Mouse (Mus musculus) embryonic facial prominence, embryonic 10.5 days (tissue): ENCODE measurements at regions not wholly inside any gene's neighbourhood (a gene's known extent, or its start where the extent isn't known, plus 50 kb on each side); places are given as distances from the start of the nearest gene placed in this dataset.

Source experiments
- DNase-seq: peaks from one replicate; pipeline ENCODE4 v3.0.0-alpha.2; 2017; ENCODE audit warnings: low spot score
- H3K27ac ChIP-seq: fragments of 300-500 bp; sonication (generic); replicated peaks from 2 replicates; pipeline ENCODE4 v1.5.1; 2016; ENCODE audit warnings: mild to moderate bottlenecking
- H3K27me3 ChIP-seq: fragments of 300-500 bp; sonication (generic); replicated peaks from 2 replicates; pipeline ENCODE4 v1.6.1; 2016; ENCODE audit warnings: low read depth, mild to moderate bottlenecking; ENCODE audit not compliant: poor library complexity, severe bottlenecking
- H3K36me3 ChIP-seq: fragments of 300-500 bp; sonication (generic); replicated peaks from 2 replicates; pipeline ENCODE4 v1.6.1; 2016; ENCODE audit warnings: mild to moderate bottlenecking, moderate library complexity
- H3K4me1 ChIP-seq: fragments of 300-500 bp; sonication (generic); 2 replicates; pipeline ENCODE4 v1.6.1; 2016
- H3K4me3 ChIP-seq: fragments of 300-500 bp; sonication (generic); 2 replicates; pipeline ENCODE4 v1.5.1; 2016; ENCODE audit warnings: mild to moderate bottlenecking, moderate library complexity
- H3K9me3 ChIP-seq: fragments of 300-500 bp; sonication (generic); 2 replicates; pipeline ENCODE4 v1.6.1; 2016; ENCODE audit warnings: mild to moderate bottlenecking
- WGBS: fragments of 180-500 bp; shearing (Covaris S2); methylation state at CpG from one replicate; pipeline ENCODE4 v1.1.7; 2016; 5-methylcytosine and 5-hydroxymethylcytosine counted together

DNA sequence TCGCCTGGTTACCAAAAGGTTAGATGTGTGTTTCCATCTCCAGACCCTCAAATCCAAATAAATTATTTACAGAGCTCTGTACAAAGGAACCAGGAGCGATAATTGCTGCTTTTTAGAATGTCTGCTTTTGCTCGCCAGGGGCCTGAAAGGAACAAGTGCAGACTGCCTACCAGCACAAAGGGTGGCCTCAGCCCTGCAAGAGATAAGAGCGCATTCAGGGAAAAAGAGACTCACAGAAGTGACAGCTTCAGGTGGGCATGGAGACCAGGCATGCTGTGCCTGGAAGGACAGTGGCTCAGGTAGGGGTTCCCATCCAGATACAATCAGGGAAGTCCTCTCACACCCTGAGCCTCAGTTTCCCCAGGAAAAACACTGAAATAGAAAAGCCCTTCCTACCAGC, 114.0 kb upstream of the D7Ertd443e start:
- H3K9me3 ChIP-seq, result no peaks in the 10 kb centered on the region
- WGBS, result 42% methylated on average over 4 of the region's 4 CpGs
- H3K4me1 ChIP-seq, result peaks cover 32% of the 10 kb centered on the region
- no peak overlapping the region for H3K4me3 ChIP-seq
- H3K36me3 ChIP-seq, result no peaks in the 10 kb centered on the region
- DNase-seq, result no peak
- H3K27me3 ChIP-seq, result no peaks in the 10 kb centered on the region
- peak overlapping the region; percentile 8; the same call in 1 of the 2 replicates for H3K27ac ChIP-seq

- Histone ChIP-seq H3K36me3 (no peaks in the 10 kb centered on the region), H3K27ac (no peak overlapping the region), H3K9me3 (no peaks in the 10 kb centered on the region), H3K4me3 (no peak overlapping the region), H3K27me3 (no peaks in the 10 kb centered on the region), H3K4me1 (peaks cover 32% of the 10 kb centered on the region)
- WGBS, result 48% methylated on average over 4 of the region's 4 CpGs
- DNase-seq, result no peak
These were observed 114.7 kb upstream of the D7Ertd443e start for GRCm38 (mm10) chr7:134500210-134500609.

- Histone ChIP-seq H3K36me3 (no peaks in the 10 kb centered on the region), H3K4me1 (peaks cover 32% of the 10 kb centered on the region), H3K9me3 (no peaks in the 10 kb centered on the region), H3K27me3 (no peaks in the 10 kb centered on the region), H3K4me3 (no peak overlapping the region), H3K27ac (no peak overlapping the region)
- 25% methylated on average over 1 of the region's 1 CpGs for WGBS
- DNase-seq, result peak; percentile 18
These were observed 115.6 kb upstream of the D7Ertd443e start for GRCm38 (mm10) chr7:134501079-134501478.

DNA sequence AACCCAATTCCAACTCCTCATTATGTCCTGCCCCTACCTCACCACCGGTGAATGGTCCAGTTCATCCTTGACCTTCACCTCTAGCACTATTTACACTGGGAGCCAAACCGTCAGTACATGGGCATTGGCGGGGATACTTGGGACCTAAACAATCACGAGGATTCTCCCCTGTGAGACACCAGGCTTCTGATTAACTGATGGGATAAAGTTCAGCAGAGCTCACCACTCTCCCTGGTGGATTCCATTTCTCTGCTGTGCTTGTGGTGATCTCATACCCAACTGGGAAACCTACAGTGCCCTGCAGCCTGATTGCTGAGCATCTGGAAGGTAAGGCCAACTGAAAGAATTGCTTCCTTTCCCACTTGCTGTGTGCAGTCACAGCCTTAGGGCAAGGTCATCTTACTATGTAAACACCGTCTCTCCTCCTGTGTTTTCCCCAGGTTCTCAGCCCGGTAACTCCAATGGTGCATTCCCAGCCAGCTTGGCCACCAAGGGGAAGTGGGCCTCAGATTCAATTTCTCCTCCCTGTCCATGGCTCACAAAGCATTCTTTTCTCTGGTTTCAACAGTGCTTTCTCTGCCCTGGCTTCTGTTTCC, 125.0 kb upstream of the D7Ertd443e start:
- DNase-seq, result no peak
- WGBS, result 66% methylated on average over 6 of the region's 6 CpGs
- no peaks in the 10 kb centered on the region for H3K9me3 ChIP-seq
- no peaks in the 10 kb centered on the region for H3K27me3 ChIP-seq
- no peak overlapping the region for H3K4me3 ChIP-seq
- no peak overlapping the region for H3K27ac ChIP-seq
- no peaks in the 10 kb centered on the region for H3K36me3 ChIP-seq
- H3K4me1 ChIP-seq, result peaks cover 6% of the 10 kb centered on the region; the same call in 1 of the 2 replicates

DNA sequence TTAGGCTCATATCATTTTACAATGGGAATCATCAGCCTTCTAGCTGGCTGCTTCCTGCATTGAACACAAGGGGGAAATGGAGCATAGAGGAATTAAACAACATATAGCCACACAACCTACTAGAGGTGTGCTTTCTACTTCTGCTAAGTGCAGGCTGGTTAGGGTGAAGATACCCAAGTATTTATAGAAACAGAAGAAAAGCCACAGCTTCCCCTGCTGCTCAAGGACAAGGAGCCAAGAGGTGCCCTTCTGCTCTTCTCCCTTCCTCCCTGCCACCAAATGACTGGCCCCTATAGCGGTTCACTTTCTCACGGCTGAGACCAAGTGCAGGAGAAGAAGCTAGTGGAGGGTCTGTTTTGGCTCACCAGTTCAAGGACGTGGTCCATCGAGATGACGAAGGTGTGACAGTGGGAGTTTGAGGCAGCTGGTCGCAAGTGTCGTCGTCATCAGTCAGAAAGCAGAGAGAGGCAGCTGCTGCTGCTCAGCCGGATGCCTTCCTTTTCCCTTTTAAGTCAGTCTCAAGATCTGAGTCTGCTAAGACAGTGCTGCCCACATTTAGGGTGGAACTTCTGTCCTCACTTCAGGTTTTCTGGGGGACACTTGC, 134.0 kb upstream of the D7Ertd443e start:
- Histone ChIP-seq H3K9me3 (no peaks in the 10 kb centered on the region), H3K36me3 (no peaks in the 10 kb centered on the region), H3K4me3 (no peak overlapping the region), H3K4me1 (no peaks in the 10 kb centered on the region), H3K27me3 (no peaks in the 10 kb centered on the region), H3K27ac (no peak overlapping the region)
- DNase-seq, result no peak
- 90% methylated on average over 9 of the region's 9 CpGs for WGBS

- DNase-seq, result no peak
- H3K9me3 ChIP-seq, result no peaks in the 10 kb centered on the region
- no peak overlapping the region for H3K4me3 ChIP-seq
- H3K27ac ChIP-seq, result no peak overlapping the region
- no peaks in the 10 kb centered on the region for H3K27me3 ChIP-seq
- 85% methylated on average over 8 of the region's 8 CpGs for WGBS
- H3K4me1 ChIP-seq, result no peaks in the 10 kb centered on the region
- no peaks in the 10 kb centered on the region for H3K36me3 ChIP-seq
These were observed 138.4 kb upstream of the D7Ertd443e start for GRCm38 (mm10) chr7:134523897-134524296.

DNA sequence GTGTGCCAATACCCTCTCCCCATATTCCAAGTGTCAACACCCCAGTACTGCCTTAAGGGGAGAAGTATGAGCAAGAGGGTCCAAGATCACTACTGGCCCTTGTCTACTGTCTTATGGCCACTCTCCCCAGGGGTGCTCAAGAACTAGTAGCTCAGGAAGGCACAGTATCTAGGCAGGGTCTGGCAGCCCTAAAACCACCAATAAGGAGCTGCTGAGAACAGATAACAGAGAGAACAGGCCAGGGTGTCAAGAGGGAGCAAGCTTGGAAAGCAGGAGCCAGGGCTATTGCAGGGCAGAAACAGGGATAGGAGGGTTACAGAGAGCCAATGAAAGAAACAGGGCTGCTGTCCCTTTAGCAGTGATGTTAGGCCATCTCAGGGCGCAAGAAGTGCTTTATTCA, 139.6 kb upstream of the D7Ertd443e start:
- 84% methylated on average over 1 of the region's 1 CpGs for WGBS
- H3K4me3 ChIP-seq, result no peak overlapping the region
- no peak overlapping the region for H3K27ac ChIP-seq
- no peaks in the 10 kb centered on the region for H3K36me3 ChIP-seq
- H3K9me3 ChIP-seq, result no peaks in the 10 kb centered on the region
- H3K27me3 ChIP-seq, result no peaks in the 10 kb centered on the region
- no peaks in the 10 kb centered on the region for H3K4me1 ChIP-seq
- DNase-seq, result no peak

DNA sequence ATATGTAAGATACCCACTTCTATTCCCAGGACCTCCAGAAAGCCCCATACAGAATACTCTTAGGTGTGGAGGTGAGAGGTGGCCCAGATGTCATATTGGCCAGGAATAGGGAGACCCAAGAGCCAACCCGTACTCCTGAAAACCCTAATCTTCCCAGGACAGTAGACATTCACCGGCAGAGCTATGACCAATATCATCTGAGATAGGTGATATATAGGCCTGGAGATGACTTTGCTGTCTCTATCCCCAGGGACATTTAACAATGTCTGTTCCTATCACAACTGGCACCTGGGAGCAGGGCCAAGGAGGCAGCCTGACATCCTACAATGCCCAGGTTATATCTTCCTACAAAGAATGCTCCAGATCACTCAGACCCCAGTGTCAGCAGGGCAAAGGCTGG, 140.0 kb upstream of the D7Ertd443e start:
- no peak overlapping the region for H3K4me3 ChIP-seq
- no peaks in the 10 kb centered on the region for H3K36me3 ChIP-seq
- no peaks in the 10 kb centered on the region for H3K9me3 ChIP-seq
- H3K27ac ChIP-seq, result no peak overlapping the region
- H3K4me1 ChIP-seq, result no peaks in the 10 kb centered on the region
- H3K27me3 ChIP-seq, result no peaks in the 10 kb centered on the region
- no peak for DNase-seq
- WGBS, result 93% methylated on average over 2 of the region's 2 CpGs

DNA sequence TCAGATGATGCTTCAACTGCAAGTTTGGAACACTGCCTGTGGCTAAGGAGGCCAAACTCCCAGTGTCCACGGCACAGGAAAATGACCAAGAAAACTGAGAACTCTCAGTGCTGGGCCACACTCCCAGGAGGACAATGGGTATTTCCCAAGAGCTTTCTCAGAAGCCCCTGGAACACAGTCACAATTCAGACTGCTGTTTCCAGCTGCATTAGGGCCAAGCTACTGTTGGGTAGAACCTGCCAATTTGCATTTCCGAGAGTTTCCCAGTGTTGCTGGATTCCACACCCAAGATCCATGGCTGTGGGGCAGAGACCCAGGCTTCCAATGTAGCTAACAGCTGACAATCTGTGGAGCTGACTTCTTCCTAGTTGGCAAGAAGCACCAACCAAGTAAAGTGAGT, 141.9 kb upstream of the D7Ertd443e start:
- Histone ChIP-seq H3K4me3 (no peak overlapping the region), H3K27ac (no peak overlapping the region), H3K27me3 (no peaks in the 10 kb centered on the region), H3K4me1 (no peaks in the 10 kb centered on the region), H3K36me3 (no peaks in the 10 kb centered on the region), H3K9me3 (no peaks in the 10 kb centered on the region)
- DNase-seq, result no peak
- 83% methylated on average over 2 of the region's 2 CpGs for WGBS

DNA sequence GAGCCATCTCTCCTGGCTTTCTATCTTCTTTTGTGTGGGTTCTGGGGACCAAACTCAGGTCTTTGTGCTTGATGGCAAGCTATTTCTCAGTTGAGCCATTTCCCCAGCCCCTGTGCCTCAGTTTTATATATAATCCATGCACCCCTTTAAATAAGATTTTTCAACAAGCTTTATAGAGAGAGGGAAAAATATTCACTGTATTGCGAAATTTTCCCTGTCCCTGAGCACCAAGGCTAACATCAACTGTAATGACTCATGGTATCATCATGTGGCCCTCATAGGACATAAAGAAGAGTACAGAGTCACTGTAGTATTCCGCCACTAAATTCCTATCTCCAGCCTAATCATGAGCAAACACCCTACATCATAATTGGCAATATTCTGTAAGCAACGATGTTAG, 142.4 kb upstream of the Dock1 start:
- H3K4me1 ChIP-seq, result no peaks in the 10 kb centered on the region
- H3K27ac ChIP-seq, result no peak overlapping the region
- no peaks in the 10 kb centered on the region for H3K27me3 ChIP-seq
- no peak overlapping the region for H3K4me3 ChIP-seq
- no peaks in the 10 kb centered on the region for H3K36me3 ChIP-seq
- WGBS, result 89% methylated on average over 3 of the region's 3 CpGs
- no peaks in the 10 kb centered on the region for H3K9me3 ChIP-seq
- no peak for DNase-seq

- no peak overlapping the region for H3K4me3 ChIP-seq
- DNase-seq, result no peak
- no peaks in the 10 kb centered on the region for H3K27me3 ChIP-seq
- H3K4me1 ChIP-seq, result no peaks in the 10 kb centered on the region
- H3K27ac ChIP-seq, result no peak overlapping the region
- H3K9me3 ChIP-seq, result no peaks in the 10 kb centered on the region
- H3K36me3 ChIP-seq, result no peaks in the 10 kb centered on the region
- WGBS, result 81% methylated on average over 4 of the region's 4 CpGs
These were observed 135.6 kb upstream of the Dock1 start for GRCm38 (mm10) chr7:134534821-134535220.

- no peaks in the 10 kb centered on the region for H3K4me1 ChIP-seq
- no peak for DNase-seq
- WGBS, result 70% methylated on average over 2 of the region's 2 CpGs
- H3K27me3 ChIP-seq, result no peaks in the 10 kb centered on the region
- no peak overlapping the region for H3K4me3 ChIP-seq
- H3K27ac ChIP-seq, result no peak overlapping the region
- H3K9me3 ChIP-seq, result no peaks in the 10 kb centered on the region
- no peaks in the 10 kb centered on the region for H3K36me3 ChIP-seq
These were observed 128.8 kb upstream of the Dock1 start for GRCm38 (mm10) chr7:134541699-134542098.

DNA sequence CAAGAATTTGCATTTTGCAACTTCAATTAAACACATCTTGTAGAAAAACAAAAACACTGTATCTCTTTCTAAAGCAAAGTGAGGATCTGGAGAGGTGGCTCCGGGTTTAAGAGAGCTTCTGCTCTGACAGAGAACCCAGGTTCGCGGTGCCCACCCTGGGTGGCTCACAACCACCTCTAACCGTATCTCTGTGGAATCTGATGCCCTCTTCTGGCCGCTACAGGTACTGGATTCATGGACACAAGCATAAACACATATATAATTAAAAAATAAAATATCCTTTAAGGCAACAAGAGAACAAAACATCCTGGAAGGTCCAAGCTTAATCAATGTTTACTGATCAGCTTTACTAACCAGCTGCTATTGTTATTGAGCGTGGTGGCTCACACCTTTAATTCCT, 124.3 kb upstream of the Dock1 start:
- 78% methylated on average over 6 of the region's 6 CpGs for WGBS
- H3K9me3 ChIP-seq, result no peaks in the 10 kb centered on the region
- no peaks in the 10 kb centered on the region for H3K36me3 ChIP-seq

More for the DNA sequence above, 124.3 kb upstream of the Dock1 start:
- Histone ChIP-seq H3K4me3 (no peak overlapping the region), H3K4me1 (peaks cover 4% of the 10 kb centered on the region; the same call in 1 of the 2 replicates), H3K27me3 (no peaks in the 10 kb centered on the region), H3K27ac (no peak overlapping the region)
- DNase-seq, result no peak
